Mouse (Mus musculus) neural tube, embryonic 13.5 days (tissue): ENCODE measurements at regions not wholly inside any gene's neighbourhood (a gene's known extent, or its start where the extent isn't known, plus 50 kb on each side); places are given as distances from the start of the nearest gene placed in this dataset.

Experiments used
- ATAC-seq: fragments of 200-750 bp; cut with Nextera tagmentation; 2 replicates; pipeline ENCODE4 v1.8.0; 2017; ENCODE audit warnings: low read depth, mild to moderate bottlenecking, moderate TSS enrichment, moderate library complexity
- H3K27ac ChIP-seq: fragments of 300-500 bp; sonication (generic); replicated peaks from 2 replicates; pipeline ENCODE4 v1.5.1; 2015; ENCODE audit warnings: moderate library complexity, mild to moderate bottlenecking, inconsistent platforms
- H3K27me3 ChIP-seq: fragments of 300-500 bp; sonication (generic); 2 replicates; pipeline ENCODE4 v1.6.1; 2015; ENCODE audit warnings: mild to moderate bottlenecking, inconsistent platforms
- H3K36me3 ChIP-seq: fragments of 300-500 bp; sonication (generic); 2 replicates; pipeline ENCODE4 v1.6.1; 2015; ENCODE audit warnings: mild to moderate bottlenecking, inconsistent platforms
- H3K4me1 ChIP-seq: fragments of 300-500 bp; sonication (generic); replicated peaks from 2 replicates; pipeline ENCODE4 v1.6.1; 2015; ENCODE audit warnings: inconsistent platforms
- H3K4me2 ChIP-seq: fragments of 300-500 bp; sonication (generic); 2 replicates; pipeline ENCODE4 v1.6.1; 2015; ENCODE audit warnings: inconsistent platforms, mild to moderate bottlenecking, moderate library complexity
- H3K4me3 ChIP-seq: fragments of 300-500 bp; sonication (generic); 2 replicates; pipeline ENCODE4 v1.5.1; 2015; ENCODE audit warnings: mild to moderate bottlenecking, inconsistent platforms
- H3K9ac ChIP-seq: fragments of 300-500 bp; sonication (generic); 2 replicates; pipeline ENCODE4 v1.6.1; 2015; ENCODE audit warnings: moderate library complexity, mild to moderate bottlenecking, inconsistent platforms
- H3K9me3 ChIP-seq: fragments of 300-500 bp; sonication (generic); 2 replicates; pipeline ENCODE4 v1.6.1; 2016; ENCODE audit warnings: inconsistent platforms
- WGBS: fragments of 180-500 bp; shearing (Covaris S2); methylation state at CpG from one replicate; pipeline ENCODE4 v1.1.7; 2015; 5-methylcytosine and 5-hydroxymethylcytosine counted together

- no peak overlapping the region for H3K9ac ChIP-seq
- 91% methylated on average over 2 of the region's 2 CpGs for WGBS
- H3K27ac ChIP-seq = no peak overlapping the region
- H3K4me2 ChIP-seq = no peak overlapping the region
- H3K27me3 ChIP-seq = no peaks in the 10 kb centered on the region
- H3K36me3 ChIP-seq = no peaks in the 10 kb centered on the region
- H3K9me3 ChIP-seq = no peaks in the 10 kb centered on the region
- no peak for ATAC-seq
- no peak overlapping the region for H3K4me3 ChIP-seq
- H3K4me1 ChIP-seq = no peaks in the 10 kb centered on the region
Observed at GRCm38 (mm10) chr15:62231709-62232108, 1308.9 kb upstream of the A1bg start.

GRCm38 (mm10) chr15:62230773-62231172 lies 1308.0 kb upstream of the A1bg start:
- H3K9ac ChIP-seq = no peak overlapping the region
- no peak overlapping the region for H3K4me2 ChIP-seq
- WGBS = 93% methylated on average over 5 of the region's 5 CpGs
- no peak for ATAC-seq
- no peaks in the 10 kb centered on the region for H3K36me3 ChIP-seq
- H3K4me1 ChIP-seq = no peaks in the 10 kb centered on the region
- no peaks in the 10 kb centered on the region for H3K9me3 ChIP-seq
- H3K27me3 ChIP-seq = no peaks in the 10 kb centered on the region
- no peak overlapping the region for H3K4me3 ChIP-seq
- no peak overlapping the region for H3K27ac ChIP-seq

GRCm38 (mm10) chr15:62229491-62230283 lies 1306.9 kb upstream of the A1bg start:
- no peaks in the 10 kb centered on the region for H3K36me3 ChIP-seq
- no peak overlapping the region for H3K4me3 ChIP-seq
- no peak overlapping the region for H3K27ac ChIP-seq
- no peaks in the 10 kb centered on the region for H3K4me1 ChIP-seq
- WGBS = 78% methylated on average over 8 of the region's 8 CpGs
- no peak overlapping the region for H3K4me2 ChIP-seq
- no peaks in the 10 kb centered on the region for H3K27me3 ChIP-seq
- no peak for ATAC-seq
- H3K9ac ChIP-seq = no peak overlapping the region
- no peaks in the 10 kb centered on the region for H3K9me3 ChIP-seq

- 94% methylated on average over 3 of the region's 3 CpGs for WGBS
- H3K4me3 ChIP-seq = no peak overlapping the region
- no peak overlapping the region for H3K27ac ChIP-seq
- H3K4me1 ChIP-seq = no peaks in the 10 kb centered on the region
- no peak overlapping the region for H3K4me2 ChIP-seq
- H3K9me3 ChIP-seq = no peaks in the 10 kb centered on the region
- no peak overlapping the region for H3K9ac ChIP-seq
- H3K27me3 ChIP-seq = no peaks in the 10 kb centered on the region
- no peaks in the 10 kb centered on the region for H3K36me3 ChIP-seq
- ATAC-seq = no peak
Observed at GRCm38 (mm10) chr15:62229023-62229422, 1306.2 kb upstream of the A1bg start.

GRCm38 (mm10) chr15:62224798-62225197 lies 1302.0 kb upstream of the A1bg start:
- Histone ChIP-seq H3K4me3 (no peak overlapping the region), H3K9ac (no peak overlapping the region), H3K36me3 (no peaks in the 10 kb centered on the region), H3K4me2 (no peak overlapping the region), H3K27me3 (no peaks in the 10 kb centered on the region), H3K9me3 (no peaks in the 10 kb centered on the region), H3K4me1 (no peaks in the 10 kb centered on the region), H3K27ac (no peak overlapping the region)
- ATAC-seq = no peak

- H3K27me3 ChIP-seq = no peaks in the 10 kb centered on the region
- 88% methylated on average over 3 of the region's 3 CpGs for WGBS
- H3K4me1 ChIP-seq = no peaks in the 10 kb centered on the region
- no peaks in the 10 kb centered on the region for H3K9me3 ChIP-seq
- no peak overlapping the region for H3K9ac ChIP-seq
- no peak overlapping the region for H3K27ac ChIP-seq
- no peak overlapping the region for H3K4me2 ChIP-seq
- no peaks in the 10 kb centered on the region for H3K36me3 ChIP-seq
- ATAC-seq = no peak
- H3K4me3 ChIP-seq = no peak overlapping the region
Observed at GRCm38 (mm10) chr15:62224191-62224590, 1301.4 kb upstream of the A1bg start.

- H3K4me3 ChIP-seq = no peak overlapping the region
- H3K27ac ChIP-seq = no peak overlapping the region
- no peaks in the 10 kb centered on the region for H3K27me3 ChIP-seq
- WGBS = 90% methylated on average over 6 of the region's 6 CpGs
- H3K36me3 ChIP-seq = no peaks in the 10 kb centered on the region
- H3K4me1 ChIP-seq = no peaks in the 10 kb centered on the region
- no peak overlapping the region for H3K4me2 ChIP-seq
- no peak for ATAC-seq
- no peak overlapping the region for H3K9ac ChIP-seq
- no peaks in the 10 kb centered on the region for H3K9me3 ChIP-seq
Observed at GRCm38 (mm10) chr15:62223156-62223840, 1300.5 kb upstream of the A1bg start.

- no peak for ATAC-seq
- Histone ChIP-seq H3K9ac (no peak overlapping the region), H3K4me2 (no peak overlapping the region), H3K27ac (no peak overlapping the region), H3K9me3 (no peaks in the 10 kb centered on the region), H3K36me3 (no peaks in the 10 kb centered on the region), H3K27me3 (no peaks in the 10 kb centered on the region), H3K4me1 (no peaks in the 10 kb centered on the region), H3K4me3 (no peak overlapping the region)
- 81% methylated on average over 5 of the region's 5 CpGs for WGBS
Observed at GRCm38 (mm10) chr15:62222731-62223130, 1299.9 kb upstream of the A1bg start.

GRCm38 (mm10) chr15:62222201-62222600 lies 1299.4 kb upstream of the A1bg start:
- no peaks in the 10 kb centered on the region for H3K4me1 ChIP-seq
- no peak overlapping the region for H3K9ac ChIP-seq
- no peaks in the 10 kb centered on the region for H3K9me3 ChIP-seq
- H3K36me3 ChIP-seq = no peaks in the 10 kb centered on the region
- no peak for ATAC-seq
- H3K27me3 ChIP-seq = no peaks in the 10 kb centered on the region
- no peak overlapping the region for H3K4me3 ChIP-seq
- 89% methylated on average over 6 of the region's 6 CpGs for WGBS
- no peak overlapping the region for H3K4me2 ChIP-seq
- H3K27ac ChIP-seq = no peak overlapping the region

- 81% methylated on average over 8 of the region's 8 CpGs for WGBS
- ATAC-seq = no peak
- Histone ChIP-seq H3K4me1 (no peaks in the 10 kb centered on the region), H3K4me2 (no peak overlapping the region), H3K9ac (no peak overlapping the region), H3K27me3 (no peaks in the 10 kb centered on the region), H3K9me3 (no peaks in the 10 kb centered on the region), H3K4me3 (no peak overlapping the region), H3K27ac (no peak overlapping the region), H3K36me3 (no peaks in the 10 kb centered on the region)
Observed at GRCm38 (mm10) chr15:62221024-62221819, 1298.4 kb upstream of the A1bg start.

GRCm38 (mm10) chr15:62220620-62221019 lies 1297.8 kb upstream of the A1bg start:
- no peaks in the 10 kb centered on the region for H3K9me3 ChIP-seq
- no peak overlapping the region for H3K9ac ChIP-seq
- no peak overlapping the region for H3K4me3 ChIP-seq
- no peaks in the 10 kb centered on the region for H3K4me1 ChIP-seq
- WGBS = 90% methylated on average over 3 of the region's 3 CpGs
- H3K4me2 ChIP-seq = no peak overlapping the region
- no peaks in the 10 kb centered on the region for H3K36me3 ChIP-seq
- no peak overlapping the region for H3K27ac ChIP-seq
- ATAC-seq = no peak
- H3K27me3 ChIP-seq = no peaks in the 10 kb centered on the region

GRCm38 (mm10) chr15:62219934-62220540 lies 1297.2 kb upstream of the A1bg start:
- H3K36me3 ChIP-seq = no peaks in the 10 kb centered on the region
- no peak overlapping the region for H3K27ac ChIP-seq
- no peak for ATAC-seq
- no peaks in the 10 kb centered on the region for H3K9me3 ChIP-seq
- no peak overlapping the region for H3K4me3 ChIP-seq
- H3K4me2 ChIP-seq = no peak overlapping the region
- H3K27me3 ChIP-seq = no peaks in the 10 kb centered on the region
- 94% methylated on average over 9 of the region's 9 CpGs for WGBS
- no peaks in the 10 kb centered on the region for H3K4me1 ChIP-seq
- H3K9ac ChIP-seq = no peak overlapping the region
